Mouse (Mus musculus) urinary bladder, postnatal 14 days (tissue): ENCODE measurements around the gene Tab1.

Experiments used
- DNase-seq: peaks from one replicate; pipeline ENCODE4 v3.0.0; 2021; ENCODE audit warnings: low spot score

The Tab1 gene

DNA sequence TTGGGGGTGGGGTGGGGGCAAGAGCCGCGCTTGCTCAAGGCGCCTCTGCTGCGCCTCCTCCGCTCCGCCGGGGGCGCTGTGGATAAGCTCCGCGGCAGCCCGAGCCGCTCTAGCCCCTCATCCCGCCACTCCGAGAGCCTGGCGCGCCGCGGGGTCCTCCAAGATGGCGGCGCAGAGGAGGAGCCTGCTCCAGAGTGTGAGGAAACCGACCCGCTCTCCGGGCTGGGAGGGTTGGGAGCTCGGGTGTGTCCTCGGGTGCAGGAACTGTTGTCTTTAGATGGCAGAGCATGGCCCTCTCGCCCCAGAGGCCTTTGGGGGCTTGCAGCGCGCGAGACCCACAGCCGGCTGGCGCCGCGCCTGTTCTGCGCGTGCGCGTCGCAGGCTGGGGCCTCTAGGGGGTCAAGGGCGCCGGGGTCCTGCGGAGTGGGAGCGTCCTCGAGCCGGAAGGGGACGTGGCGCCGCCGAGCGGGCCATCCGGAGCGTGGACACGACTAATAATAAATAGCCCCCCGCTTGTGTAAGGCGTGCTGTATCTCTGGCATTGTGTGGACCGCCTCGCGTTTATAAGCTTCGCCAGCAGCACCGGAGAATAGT is at the start of gene Tab1:
Tab1 (plus strand) TSS at position 135 of the 594 bp plus-strand sequence.
- DNase-seq = peak; percentile 90

DNA sequence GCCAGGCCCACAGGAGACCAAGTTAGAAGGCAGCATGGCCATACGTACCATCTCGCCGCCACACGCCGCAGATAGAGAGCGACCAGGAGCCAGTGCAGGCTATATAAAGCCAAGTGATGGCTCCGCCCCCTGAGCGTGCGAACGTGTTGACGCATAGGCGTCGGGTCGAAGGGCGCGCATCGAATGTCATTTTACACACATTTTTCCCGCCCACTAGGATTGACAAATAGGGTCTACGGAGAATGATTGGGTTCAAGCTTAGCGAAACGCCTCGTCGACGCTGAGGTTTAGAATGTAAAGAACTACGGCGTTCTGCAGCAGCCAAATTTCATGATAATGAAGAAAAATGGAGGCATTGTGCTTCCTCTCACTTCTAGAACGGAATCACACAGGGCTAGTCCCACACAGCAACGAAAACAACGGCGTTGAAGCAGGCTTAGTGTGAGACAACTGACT is 49.6 kb upstream of the Tab1 start:
- DNase-seq = peak; percentile 99

DNA sequence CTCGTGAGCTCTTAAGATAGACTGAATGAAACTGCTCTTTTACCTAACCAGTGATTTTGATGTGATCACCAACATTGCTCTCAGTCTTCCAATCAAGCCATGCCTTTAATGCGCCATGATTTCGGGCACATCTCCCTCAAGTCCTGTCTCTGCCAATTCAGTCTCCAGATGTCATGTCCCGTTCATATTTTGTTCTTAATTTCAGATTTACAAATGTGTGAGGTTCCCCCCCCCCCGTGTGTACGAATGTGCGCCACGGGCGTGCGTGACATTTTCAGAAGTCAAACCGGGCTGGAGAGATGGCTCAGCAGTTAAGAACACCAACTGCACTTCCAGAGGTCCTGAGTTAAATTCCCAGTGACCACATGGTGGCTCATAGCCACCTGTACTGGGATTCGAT is 49.2 kb upstream of the Tab1 start:
- no peak for DNase-seq

DNA sequence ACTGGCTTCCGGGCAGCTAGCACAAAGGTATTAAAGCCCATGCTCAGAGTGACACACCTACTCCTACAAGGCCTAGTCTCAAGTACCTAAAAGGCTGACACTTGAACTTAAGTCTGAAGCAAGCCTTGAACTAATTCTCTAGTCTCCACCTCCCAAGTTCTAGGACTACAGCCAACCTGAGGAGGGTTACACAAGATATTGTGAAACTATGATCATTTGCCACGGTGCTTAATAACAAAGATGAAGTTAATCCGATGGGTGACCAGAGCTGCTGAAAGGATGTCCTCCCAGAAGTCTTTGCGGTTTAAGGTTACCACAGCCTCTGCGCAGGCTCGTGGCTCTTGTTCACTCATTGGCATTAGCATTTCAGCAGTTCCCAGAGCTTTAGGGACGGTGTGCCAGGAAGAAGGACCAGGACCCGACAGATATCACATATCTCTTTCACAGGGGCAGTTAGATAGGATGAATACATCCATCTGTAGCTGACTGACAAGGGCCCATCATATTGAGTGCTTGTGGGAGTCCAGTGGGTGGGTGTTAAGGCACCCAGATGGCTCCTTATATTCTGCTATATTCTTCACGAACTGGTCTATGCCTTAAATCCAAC is 45.4 kb upstream of the Tab1 start:
- no peak for DNase-seq

DNA sequence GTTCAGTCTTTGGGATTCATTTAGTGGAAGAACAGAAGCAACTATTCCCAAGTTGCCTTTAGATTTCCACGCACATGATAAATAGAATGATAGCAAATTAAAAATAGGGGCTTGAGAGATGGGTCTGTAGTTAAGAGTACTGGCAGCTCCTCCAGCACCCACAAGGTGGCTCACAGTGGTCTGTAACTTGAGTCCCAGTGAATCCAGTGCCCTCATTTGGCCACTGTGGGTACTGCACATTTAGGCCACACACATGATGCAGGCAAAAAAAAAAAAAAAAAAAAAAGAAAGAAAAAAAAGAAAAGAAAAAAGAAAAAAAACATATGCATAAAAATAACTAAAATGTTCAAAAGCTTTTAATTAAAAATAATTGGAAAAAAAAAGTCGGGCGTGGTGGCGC is 44.3 kb upstream of the Tab1 start:
- DNase-seq = peak; percentile 95

DNA sequence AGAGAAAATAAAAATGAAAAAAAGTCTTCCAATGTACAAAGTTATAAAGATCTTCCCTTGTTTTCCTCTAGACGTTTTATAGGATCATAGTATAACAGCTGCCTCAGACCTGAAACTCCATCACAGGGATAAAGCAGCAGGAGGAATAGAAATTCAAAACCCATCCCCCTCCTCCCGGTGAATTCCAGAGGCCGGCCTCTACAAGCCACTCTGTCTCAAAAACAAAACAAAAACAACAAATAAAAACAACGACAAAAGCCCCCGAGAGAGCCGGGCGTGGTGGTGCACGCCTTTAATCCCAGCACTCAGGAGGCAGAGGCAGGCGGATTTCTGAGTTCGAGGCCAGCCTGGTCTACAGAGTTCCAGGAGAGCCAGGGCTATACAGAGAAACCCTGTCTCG is 42.8 kb upstream of the Tab1 start:
- no peak for DNase-seq

DNA sequence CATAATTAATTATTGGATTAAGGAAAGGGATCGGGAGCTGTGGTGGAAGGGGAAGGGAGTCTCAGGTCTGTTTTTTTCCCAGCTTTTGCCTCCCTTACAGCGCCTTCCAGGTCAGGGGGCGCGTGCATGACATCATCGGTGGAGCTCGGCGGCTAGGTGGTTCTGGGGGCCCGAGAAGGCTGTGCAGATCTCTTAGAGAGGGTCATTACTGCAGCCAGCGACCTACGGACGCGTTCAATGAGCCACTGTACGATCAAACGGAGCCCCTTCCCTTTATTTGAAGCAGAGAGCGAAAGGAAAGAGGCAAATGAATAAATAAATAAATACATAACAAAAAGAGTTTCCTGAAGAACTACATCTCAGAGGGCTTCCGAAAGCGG is 42.2 kb upstream of the Tab1 start:
- DNase-seq = no peak

DNA sequence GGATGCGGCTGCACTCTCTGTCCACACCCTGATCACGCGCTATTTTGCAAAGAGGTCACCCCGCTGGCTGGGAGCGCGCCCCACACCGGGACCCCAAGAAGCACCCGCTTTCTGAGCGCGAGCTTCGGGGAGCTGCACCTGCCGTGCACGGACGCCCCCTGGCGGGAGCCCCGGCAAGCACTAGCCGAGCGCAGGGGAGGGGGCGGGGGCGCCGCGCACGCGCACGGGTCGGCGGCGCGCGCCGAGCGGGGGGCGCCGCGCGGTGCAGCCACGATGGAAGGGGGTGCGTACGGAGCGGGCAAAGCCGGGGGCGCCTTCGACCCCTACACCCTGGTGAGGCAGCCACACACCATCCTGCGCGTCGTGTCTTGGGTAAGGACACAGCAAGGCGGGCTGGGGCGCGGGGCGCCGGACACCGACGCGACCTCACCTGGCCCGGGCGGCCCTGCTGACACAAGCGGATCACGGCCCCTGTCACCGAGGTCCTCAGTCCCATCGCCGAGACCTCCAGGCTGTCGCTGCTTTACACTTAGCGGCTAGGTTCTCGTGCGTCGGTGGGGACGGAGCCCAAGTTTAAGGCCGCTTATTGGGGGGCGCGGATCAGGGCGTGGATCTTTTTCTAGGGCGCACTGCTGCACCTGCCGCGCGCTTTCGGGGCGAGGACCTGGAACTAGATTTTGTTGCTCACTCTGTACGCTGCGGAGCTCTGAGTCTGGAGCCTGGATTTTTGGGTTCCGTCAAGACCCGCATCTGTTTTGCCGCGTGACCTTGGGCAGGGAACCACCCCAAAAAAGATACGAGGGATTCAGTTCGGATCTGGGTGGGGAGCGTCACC is 41.6 kb upstream of the Tab1 start, which contains the start of the genes Syngr1 and Rpl3:
Syngr1 (plus strand) TSS at position 214 of the 835 bp plus-strand sequence.
Rpl3 (minus strand) TSS at position 748 of the 835 bp plus-strand sequence.
- peak; percentile 76 for DNase-seq

DNA sequence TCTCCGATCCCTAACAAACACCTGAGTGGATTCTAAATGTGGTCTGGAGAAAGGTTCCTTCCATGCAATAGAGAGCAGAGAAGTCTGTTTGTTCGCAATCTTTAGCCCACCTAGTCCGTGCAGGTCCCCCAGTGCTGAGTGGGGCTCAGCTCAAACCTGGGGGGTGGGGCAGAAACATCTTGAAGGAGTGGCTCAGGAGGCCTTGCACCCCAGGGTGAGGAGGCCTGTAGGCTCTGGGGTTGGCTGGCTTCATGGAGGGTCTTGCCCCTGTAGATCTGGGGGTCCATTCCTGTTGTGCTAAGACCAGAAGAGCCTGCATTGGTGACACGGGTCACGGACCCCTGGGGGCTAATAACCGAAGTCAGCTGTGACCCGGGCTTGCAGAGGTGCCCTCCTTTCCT is 40.9 kb upstream of the Tab1 start:
- DNase-seq = no peak

DNA sequence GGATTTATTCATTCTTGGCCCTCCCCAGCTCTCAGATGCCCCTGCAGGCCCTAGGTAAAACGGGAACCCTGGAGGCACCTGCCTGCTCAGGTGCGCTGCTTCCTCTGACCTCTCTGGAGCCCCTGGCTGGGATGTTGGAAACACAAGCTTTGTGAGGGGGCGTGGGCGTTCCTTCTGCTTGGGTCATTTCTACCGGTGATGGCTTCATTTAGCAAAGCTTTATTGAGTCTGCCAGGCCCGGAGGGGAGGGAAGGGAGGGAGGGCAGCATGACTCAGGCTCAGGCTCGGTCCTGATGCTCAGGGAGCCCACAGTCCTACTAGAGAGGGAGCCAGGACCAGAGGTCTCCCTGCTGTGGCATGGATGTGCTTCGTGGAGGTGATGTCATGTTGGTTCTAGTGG is 40.3 kb upstream of the Tab1 start:
- no peak for DNase-seq

DNA sequence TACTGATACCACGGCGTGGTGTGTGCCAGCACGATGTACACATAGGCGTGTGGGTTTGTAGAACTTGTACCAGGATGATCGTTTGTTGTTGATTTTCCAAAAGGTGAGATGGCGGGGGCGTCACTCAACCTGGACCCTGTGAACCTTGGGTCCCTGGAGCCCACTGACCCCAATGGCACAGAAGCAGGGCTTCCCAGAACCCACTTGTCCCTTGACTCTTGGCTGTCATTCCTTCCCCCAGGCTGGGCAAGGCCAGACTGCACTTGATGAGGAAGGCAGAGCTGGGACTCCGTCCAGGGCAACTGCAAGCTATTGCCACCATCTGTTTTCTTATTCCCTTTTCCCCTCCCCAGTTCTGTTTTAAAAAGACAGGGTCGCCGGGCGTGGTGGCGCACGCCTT is 38.7 kb upstream of the Tab1 start:
- no peak for DNase-seq

DNA sequence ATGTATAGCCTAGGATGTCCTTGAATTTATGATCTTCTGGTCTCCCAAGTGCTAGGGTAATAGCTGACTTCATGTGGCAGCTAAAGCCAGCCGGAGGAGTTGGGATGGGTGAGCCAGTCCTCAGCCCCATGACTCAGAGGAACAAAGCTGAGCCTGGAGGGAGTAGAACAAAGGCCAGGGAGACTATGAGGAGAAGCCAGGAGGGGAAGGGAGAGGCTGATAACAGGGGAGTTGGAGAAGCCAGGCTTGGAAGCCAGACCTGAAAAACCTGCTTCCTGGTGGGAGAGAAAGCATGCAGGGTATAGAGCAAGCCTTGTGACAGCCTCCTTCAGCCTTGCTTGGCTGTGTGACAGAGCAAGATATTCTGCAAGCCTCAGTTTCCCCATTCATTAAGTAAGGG is 37.3 kb upstream of the Tab1 start:
- DNase-seq = peak; percentile 63

DNA sequence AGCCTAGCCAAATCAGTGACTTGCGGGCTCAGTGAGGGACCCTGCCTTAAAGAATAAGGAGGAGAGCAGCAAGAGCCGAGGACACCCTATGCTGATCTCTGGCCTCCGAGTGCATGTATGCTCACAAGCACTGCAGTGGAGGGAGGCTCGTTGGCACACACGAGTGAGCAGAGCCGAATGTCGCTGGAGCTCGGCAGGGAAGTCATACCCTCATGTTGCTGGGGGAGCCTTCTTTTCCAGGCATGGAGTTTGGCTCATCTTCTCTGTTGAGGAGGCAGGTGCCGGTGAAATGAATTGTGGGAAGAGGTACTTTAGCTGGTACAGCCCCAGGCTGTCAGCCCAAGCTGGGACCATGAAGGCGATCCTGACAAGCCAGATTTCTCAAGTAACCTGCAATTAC is 36.5 kb upstream of the Tab1 start:
- no peak for DNase-seq

DNA sequence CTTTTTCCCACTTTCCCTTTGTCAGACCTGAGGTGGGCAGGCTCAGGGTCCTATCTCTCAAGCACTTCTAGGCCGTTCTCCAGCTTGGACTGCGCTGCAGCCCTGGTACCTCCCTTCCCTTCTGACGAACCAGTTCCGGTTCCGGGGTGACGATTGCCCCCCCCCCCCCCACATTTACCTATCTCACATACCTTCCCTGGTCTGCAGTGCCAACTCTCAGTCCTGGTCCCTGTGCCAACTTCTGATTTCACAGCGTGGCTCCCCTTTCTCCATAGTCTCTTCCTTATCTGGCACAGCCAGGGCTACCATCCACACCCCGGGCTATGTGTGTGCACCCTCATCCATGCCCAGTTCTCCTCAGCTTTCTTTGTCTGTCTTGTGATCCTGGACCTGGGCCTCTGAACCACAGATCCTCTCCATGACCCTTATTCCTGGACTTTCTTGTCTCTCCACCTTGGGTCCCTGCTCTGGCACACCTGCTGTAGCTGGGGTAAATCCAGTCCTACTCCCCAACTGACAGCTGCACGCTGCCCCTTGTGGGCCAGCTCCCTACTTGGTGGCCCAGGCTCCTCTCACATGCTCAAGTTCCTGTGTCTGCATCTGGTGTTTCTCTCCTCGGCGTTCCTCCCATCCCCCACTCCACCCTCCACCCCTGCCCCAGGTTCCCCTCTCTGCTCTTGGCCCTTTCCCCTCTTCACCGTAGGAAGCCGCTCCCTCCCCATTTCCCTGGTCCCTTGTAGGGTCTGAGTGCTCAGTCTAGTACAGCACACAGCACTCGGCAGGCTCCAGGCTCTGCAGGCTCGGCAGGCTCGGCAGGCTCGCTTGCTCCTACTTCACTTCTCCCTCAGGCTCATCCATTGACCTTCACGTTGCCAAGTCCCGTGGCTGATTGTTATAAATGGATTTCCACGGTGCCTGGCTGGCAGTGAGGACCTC is 35.7 kb upstream of the Tab1 start:
- peak; percentile 66 for DNase-seq

DNA sequence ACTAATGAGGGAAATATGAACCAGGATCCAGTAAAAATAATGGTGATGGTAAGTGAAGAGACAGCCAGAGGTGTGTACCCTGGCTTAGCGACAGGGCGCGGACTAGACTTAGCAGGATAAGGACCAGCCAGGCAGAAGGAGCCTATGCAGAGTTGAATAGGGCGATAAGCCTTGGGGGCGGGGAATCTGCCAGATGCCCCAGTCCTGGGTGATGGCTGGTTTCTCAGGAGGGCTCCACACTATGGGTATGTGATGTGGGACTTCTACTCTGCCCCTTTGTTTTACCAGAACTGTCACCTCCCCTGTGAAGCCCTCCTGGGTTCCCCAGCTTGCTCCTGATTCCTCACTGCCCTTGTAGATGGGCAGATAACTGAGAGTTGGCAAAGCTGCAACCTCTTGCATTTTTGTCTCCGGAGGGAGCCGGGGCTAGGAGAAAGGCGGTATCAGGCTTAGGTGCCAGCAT is 34.9 kb upstream of the Tab1 start:
- no peak for DNase-seq

DNA sequence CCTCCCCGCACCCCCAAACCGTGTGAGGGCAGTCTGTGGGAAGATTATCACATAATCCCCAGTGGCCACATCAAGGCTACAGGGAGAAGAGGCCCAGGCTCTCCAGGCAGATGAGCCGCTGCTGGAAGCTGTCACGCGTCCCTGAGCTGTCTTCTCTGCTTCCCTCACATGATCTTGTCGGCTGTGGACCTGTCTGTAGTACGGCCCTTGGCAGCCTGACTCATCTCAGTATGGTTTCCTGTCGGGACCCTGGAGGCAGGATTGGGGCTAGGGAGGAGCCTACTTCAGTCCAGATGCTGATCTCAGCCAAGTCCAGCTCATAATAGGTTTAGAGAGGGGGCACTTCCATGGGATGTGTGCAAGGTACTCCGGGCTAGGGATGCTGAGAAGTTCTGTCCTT is 34.1 kb upstream of the Tab1 start:
- DNase-seq = no peak

DNA sequence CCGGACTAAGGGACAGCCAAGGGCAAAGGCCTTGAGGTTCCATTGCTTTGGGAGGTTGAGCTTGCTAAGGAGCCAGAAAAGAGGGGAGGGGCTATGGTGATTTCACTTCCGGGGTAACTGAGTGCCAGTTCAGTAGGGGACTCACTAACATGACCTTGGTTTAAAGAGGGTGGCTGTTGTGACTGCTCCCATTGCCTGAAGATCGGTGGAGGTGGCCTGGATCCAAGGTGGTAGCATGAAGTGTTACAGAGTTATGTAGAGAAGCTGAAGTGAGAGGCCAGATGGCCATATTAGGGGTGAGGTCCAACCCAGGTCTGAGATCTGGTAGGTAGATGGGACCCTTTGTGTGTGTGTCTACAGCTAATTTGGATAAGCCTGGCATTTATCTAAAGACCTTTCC is 33.5 kb upstream of the Tab1 start:
- no peak for DNase-seq

DNA sequence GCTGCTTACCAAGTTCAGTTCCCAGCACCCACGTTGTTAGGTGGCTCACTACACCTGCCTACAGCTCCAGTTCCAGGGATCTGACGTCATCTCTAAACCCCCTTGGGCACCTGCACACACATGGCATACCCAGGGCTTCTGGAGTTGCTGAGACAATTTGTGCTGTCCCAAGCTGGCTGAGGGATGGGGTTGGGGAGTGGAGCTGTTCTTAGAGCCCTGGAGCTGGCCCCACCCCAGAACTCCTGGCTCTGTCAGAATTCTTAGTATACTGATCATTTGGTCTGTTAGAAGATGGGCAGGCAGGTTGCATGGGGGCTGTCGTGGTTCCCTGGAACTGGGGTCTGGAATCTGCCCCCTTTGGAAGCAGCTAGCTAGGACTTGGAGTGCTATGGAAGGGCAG is 32.7 kb upstream of the Tab1 start:
- DNase-seq = no peak

DNA sequence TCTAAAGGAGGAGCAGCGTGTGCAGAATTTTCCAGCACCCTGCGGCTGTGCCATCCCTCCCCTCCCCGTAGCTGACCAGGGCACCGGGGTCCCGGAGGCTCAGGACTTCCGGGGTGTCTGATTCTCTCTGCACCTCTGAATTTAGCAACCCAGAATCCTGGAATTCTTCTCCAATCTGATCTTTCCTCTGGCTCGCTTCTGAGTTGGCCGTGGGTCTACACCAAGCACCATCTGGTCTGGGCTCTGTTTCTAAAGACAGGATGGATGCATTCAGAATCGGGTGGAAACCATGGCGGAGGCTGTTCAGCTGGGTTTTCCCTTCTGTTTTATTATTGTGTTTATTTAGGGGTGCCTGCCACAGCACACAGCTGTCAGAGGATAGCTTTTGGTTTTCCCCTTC is 32.1 kb upstream of the Tab1 start:
- no peak for DNase-seq

DNA sequence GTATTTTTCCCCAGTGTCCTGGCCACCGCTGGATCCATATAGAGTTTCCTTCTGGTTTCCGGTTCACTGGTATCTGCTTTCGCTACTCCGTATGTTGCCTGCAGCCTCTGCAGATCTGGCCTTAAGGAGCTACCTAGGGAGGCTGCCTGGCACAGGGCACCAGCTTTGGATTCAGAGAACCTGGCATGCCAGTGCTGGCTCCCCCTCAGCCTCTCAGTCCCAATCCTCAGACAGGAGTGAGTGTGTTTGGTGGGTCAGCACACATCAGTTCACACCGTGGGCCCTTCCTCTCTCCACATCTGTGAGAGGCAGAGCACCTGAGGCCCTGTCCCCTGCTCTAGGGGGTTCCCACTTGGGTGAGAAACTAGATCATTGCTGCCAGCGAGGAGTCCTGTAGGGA is 31.4 kb upstream of the Tab1 start:
- DNase-seq = no peak

DNA sequence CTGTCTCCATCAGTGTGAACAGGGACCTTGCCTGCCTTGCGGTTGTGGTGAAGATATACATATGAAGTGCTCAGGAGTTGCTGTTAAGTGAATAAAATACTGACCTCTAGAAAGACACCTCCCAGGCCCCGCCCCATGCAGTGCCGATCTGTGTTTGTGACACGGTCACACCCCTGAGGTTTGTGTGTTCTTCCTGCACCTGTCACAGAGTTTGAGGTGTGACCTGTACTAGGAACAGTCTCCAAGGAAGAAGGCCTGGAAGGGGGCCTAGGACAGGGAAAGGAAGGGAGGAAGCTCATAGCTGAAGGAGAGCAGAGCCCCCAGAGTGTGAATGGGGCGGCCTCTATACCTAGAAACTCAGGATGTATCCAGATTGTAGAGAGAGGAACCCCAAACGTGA is 30.4 kb upstream of the Tab1 start:
- DNase-seq = no peak
